Mouse (Mus musculus) CH12.LX (cell line): ENCODE results near the gene Tpk1. TPM values are rescaled to one million over a fixed set of nuclear protein-coding genes. Genes with fewer than 3 reads are reported as not detected.

ENCODE experiments used
- DNase-seq: peaks from one replicate; pipeline ENCODE4 v3.0.0-alpha.2; 2013; ENCODE audit errors: extremely low read depth
- H3K27ac ChIP-seq: 2 replicates; pipeline ENCODE4 v1.5.1; 2012; ENCODE audit warnings: low read depth, mild to moderate bottlenecking, control low read depth, moderate library complexity; ENCODE audit not compliant: insufficient read depth
- H3K27me3 ChIP-seq: replicated peaks from 2 replicates; pipeline ENCODE3; 2012; ENCODE audit warnings: inconsistent platforms
- H3K36me3 ChIP-seq, 2 experiments: replicated peaks in 1 of 2; 2 replicates each; pipeline versions ENCODE3 to v1.6.1; 2012; ENCODE audit warnings: inconsistent platforms in 1 of 2, low read length in 1 of 2, mild to moderate bottlenecking in 1 of 2, mixed read lengths in 1 of 2, moderate library complexity in 1 of 2; ENCODE audit not compliant: control insufficient read depth in 1 of 2, insufficient read depth in 1 of 2
- H3K4me1 ChIP-seq, 2 experiments: 2 replicates each; pipeline ENCODE4 v1.6.1; 2012; ENCODE audit warnings: inconsistent platforms in 1 of 2, moderate library complexity in 1 of 2; ENCODE audit not compliant: insufficient read depth in 2 of 2, control insufficient read depth in 1 of 2
- H3K4me2 ChIP-seq: 2 replicates; pipeline ENCODE4 v1.6.1; 2012; ENCODE audit warnings: low read depth, mild to moderate bottlenecking, control low read depth; ENCODE audit not compliant: poor library complexity, insufficient read depth, severe bottlenecking
- H3K4me3 ChIP-seq, 3 experiments: fragments of 150-350 bp in 1 of 3; sonication (generic) in 1 of 3; replicated peaks in 1 of 3; 2 replicates each; pipeline versions ENCODE3 to v1.5.1; 2011 to 2012; ENCODE audit warnings: low read depth in 2 of 3, low read length in 2 of 3, mild to moderate bottlenecking in 2 of 3, moderate library complexity in 2 of 3, control low read depth in 1 of 3, improper control_type of control experiment in 1 of 3, inconsistent platforms in 1 of 3, mixed read lengths in 1 of 3; ENCODE audit not compliant: poor library complexity in 1 of 3
- H3K79me2 ChIP-seq: replicated peaks from 2 replicates; pipeline ENCODE4 v1.6.1; 2012; ENCODE audit warnings: mild to moderate bottlenecking, moderate library complexity; ENCODE audit not compliant: control insufficient read depth, poor library complexity, insufficient read depth, severe bottlenecking; ENCODE audit errors: extremely low read depth
- H3K9ac ChIP-seq: 2 replicates; pipeline ENCODE4 v1.6.1; 2012; ENCODE audit warnings: low read depth, mild to moderate bottlenecking, control low read depth, moderate library complexity; ENCODE audit not compliant: insufficient read depth
- H3K9me3 ChIP-seq: replicated peaks from 2 replicates; pipeline ENCODE3; 2012; ENCODE audit warnings: low read length, inconsistent platforms, mixed read lengths
- BHLHE40 ChIP-seq: IDR thresholded peaks from 2 replicates; pipeline ENCODE4 v1.6.1; 2011; ENCODE audit warnings: mild to moderate bottlenecking, low read depth, low read length, improper control_type of control experiment
- CHD1 ChIP-seq: IDR thresholded peaks from 2 replicates; pipeline ENCODE4 v1.6.1; 2012; ENCODE audit warnings: low read depth, low read length, improper control_type of control experiment, inconsistent platforms
- CHD2 ChIP-seq: IDR thresholded peaks from 2 replicates; pipeline ENCODE4 v1.6.1; 2011; ENCODE audit warnings: low read length, improper control_type of control experiment
- CTCF ChIP-seq, 2 experiments: IDR thresholded peaks in 1 of 2; conservative IDR thresholded peaks in 1 of 2; 2 replicates each; pipeline ENCODE4 v1.5.1; 2011 to 2012; ENCODE audit warnings: low read depth in 2 of 2, low read length in 2 of 2, improper control_type of control experiment in 1 of 2, inconsistent platforms in 1 of 2, mild to moderate bottlenecking in 1 of 2, moderate library complexity in 1 of 2
- E2F4 ChIP-seq: IDR thresholded peaks from 2 replicates; pipeline ENCODE4 v1.6.1; 2011; ENCODE audit warnings: low read depth, low read length, improper control_type of control experiment; ENCODE audit not compliant: insufficient replicate concordance
- ELF1 ChIP-seq: IDR thresholded peaks from 2 replicates; pipeline ENCODE4 v1.6.1; 2014; ENCODE audit warnings: low read depth, mild to moderate bottlenecking, inconsistent platforms, low read length, improper control_type of control experiment
- ETS1 ChIP-seq: conservative IDR thresholded peaks from 2 replicates; pipeline ENCODE4 v1.6.1; 2012; ENCODE audit warnings: low read depth, mild to moderate bottlenecking, inconsistent platforms, low read length, improper control_type of control experiment, moderate library complexity
- HCFC1 ChIP-seq: IDR thresholded peaks from 2 replicates; pipeline ENCODE4 v1.6.1; 2012; ENCODE audit warnings: low read depth, mild to moderate bottlenecking, inconsistent platforms, low read length, improper control_type of control experiment
- IRF4 ChIP-seq: IDR thresholded peaks from 2 replicates; pipeline ENCODE4 v1.6.1; 2014; ENCODE audit warnings: low read depth, mild to moderate bottlenecking, inconsistent platforms, low read length, improper control_type of control experiment
- KAT2A ChIP-seq: IDR thresholded peaks from 2 replicates; pipeline ENCODE4 v1.6.1; 2012; ENCODE audit warnings: low read length, improper control_type of control experiment, inconsistent platforms; ENCODE audit not compliant: insufficient replicate concordance
- MAFK ChIP-seq: IDR thresholded peaks from 2 replicates; pipeline ENCODE4 v1.6.1; 2011; ENCODE audit warnings: low read length, improper control_type of control experiment; ENCODE audit not compliant: insufficient replicate concordance
- MAX ChIP-seq: IDR thresholded peaks from 2 replicates; pipeline ENCODE4 v1.6.1; 2011; ENCODE audit warnings: low read length, improper control_type of control experiment
- MAZ ChIP-seq: IDR thresholded peaks from 2 replicates; pipeline ENCODE4 v1.6.1; 2012; ENCODE audit warnings: low read depth, mild to moderate bottlenecking, inconsistent platforms, low read length, improper control_type of control experiment, moderate library complexity
- MEF2A ChIP-seq: IDR thresholded peaks from 2 replicates; pipeline ENCODE4 v1.6.1; 2014; ENCODE audit warnings: low read depth, mild to moderate bottlenecking, inconsistent platforms, low read length, improper control_type of control experiment, borderline replicate concordance
- MXI1 ChIP-seq: IDR thresholded peaks from 2 replicates; pipeline ENCODE4 v1.6.1; 2011; ENCODE audit warnings: mild to moderate bottlenecking, low read depth, low read length, improper control_type of control experiment
- MYC ChIP-seq: IDR thresholded peaks from 2 replicates; pipeline ENCODE4 v1.6.1; 2011; ENCODE audit warnings: low read depth, mild to moderate bottlenecking, improper control_type of control experiment, low read length
- NELFE ChIP-seq: IDR thresholded peaks from 2 replicates; pipeline ENCODE4 v1.6.1; 2011; ENCODE audit warnings: low read depth, low read length, improper control_type of control experiment
- POLR2A ChIP-seq: IDR thresholded peaks from 2 replicates; pipeline ENCODE4 v1.6.1; 2011; ENCODE audit warnings: low read depth, mild to moderate bottlenecking, improper control_type of control experiment, low read length
- RAD21 ChIP-seq: IDR thresholded peaks from 2 replicates; pipeline ENCODE4 v1.6.1; 2011; ENCODE audit warnings: low read depth, mild to moderate bottlenecking, low read length, improper control_type of control experiment, moderate library complexity
- RCOR1 ChIP-seq: conservative IDR thresholded peaks from 2 replicates; pipeline ENCODE4 v1.6.1; 2012; ENCODE audit warnings: low read depth, mild to moderate bottlenecking, inconsistent platforms, low read length, improper control_type of control experiment
- SIN3A ChIP-seq: IDR thresholded peaks from 2 replicates; pipeline ENCODE4 v1.6.1; 2012; ENCODE audit warnings: low read length, improper control_type of control experiment, inconsistent platforms
- SMC3 ChIP-seq: IDR thresholded peaks from 2 replicates; pipeline ENCODE4 v1.6.1; 2011; ENCODE audit warnings: low read depth, low read length, improper control_type of control experiment
- TBP ChIP-seq: conservative IDR thresholded peaks from 2 replicates; pipeline ENCODE4 v1.6.1; 2011; ENCODE audit warnings: low read depth, low read length, improper control_type of control experiment
- TCF12 ChIP-seq: IDR thresholded peaks from 2 replicates; pipeline ENCODE4 v1.6.1; 2014; ENCODE audit warnings: low read depth, mild to moderate bottlenecking, inconsistent platforms, low read length, improper control_type of control experiment
- USF2 ChIP-seq: conservative IDR thresholded peaks from 2 replicates; pipeline ENCODE4 v1.6.1; 2011; ENCODE audit warnings: low read depth, low read length, improper control_type of control experiment
- ZC3H11A ChIP-seq: IDR thresholded peaks from 2 replicates; pipeline ENCODE4 v1.6.1; 2012; ENCODE audit warnings: low read depth, mild to moderate bottlenecking, inconsistent platforms, low read length, improper control_type of control experiment
- ZMIZ1 ChIP-seq: IDR thresholded peaks from 2 replicates; pipeline ENCODE4 v1.6.1; 2012; ENCODE audit warnings: low read depth, mild to moderate bottlenecking, inconsistent platforms, low read length, improper control_type of control experiment
- ZNF384 ChIP-seq: IDR thresholded peaks from 2 replicates; pipeline ENCODE4 v1.6.1; 2012; ENCODE audit warnings: low read depth, low read length, improper control_type of control experiment, inconsistent platforms
- dilution Hi-C: fragments of 300-500 bp; cut with MboI; formaldehyde crosslinking; loops from 2 replicates; pipeline ENCODE4 v1.14.3; 2020; ENCODE audit warnings: low sequenced_read_pairs; ENCODE audit not compliant: extremely low pct_unique_long_range_greater_than_20kb, extremely low pct_ligation_motif_present
- in situ Hi-C: fragments of 300-500 bp; cut with MboI; formaldehyde crosslinking; loops from 3 replicates; pipeline ENCODE4 v1.14.3; 2019; ENCODE audit warnings: low sequenced_read_pairs, low pct_ligation_motif_present, low pct_unique_long_range_greater_than_20kb, mixed read lengths
- polyA plus RNA-seq: library from polyadenylated mRNA; unstranded; fragments of >175 nt; gene quantifications from 2 replicates; pipeline ENCODE4 v1.2.1, GENCODE M21; 2012; ENCODE audit warnings: low read depth; ENCODE audit not compliant: insufficient read length
- total RNA-seq, 2 experiments: library from RNA; depleted of rRNA; stranded (reverse); fragments of 300-350 nt in 1 of 2; fragments of >200 nt in 1 of 2; gene quantifications; 2 replicates each; pipeline ENCODE4 v1.2.3; 2012 to 2014

Gene Tpk1
- total and polyA plus RNA-seq, 3 experiments = 3.9 to 6.3 (median 4.8) TPM

DNA sequence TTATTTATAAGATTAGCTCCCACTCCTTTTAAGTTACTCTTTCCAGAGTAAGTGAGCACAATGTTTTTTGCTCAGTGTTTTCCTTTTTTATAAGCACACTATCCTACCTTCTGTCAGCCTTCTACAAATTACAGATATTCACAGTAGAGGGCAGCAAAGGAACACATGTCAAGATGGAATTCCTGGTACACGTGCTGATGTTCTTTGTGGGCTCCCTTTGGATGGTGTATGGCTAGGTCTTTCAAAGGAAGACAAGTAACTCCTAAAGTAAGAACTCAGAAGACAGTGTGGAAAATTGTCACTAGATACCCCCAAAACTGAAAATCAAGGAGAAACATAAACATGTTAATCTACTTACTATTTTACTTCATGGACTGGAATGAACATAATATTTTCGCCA, 19.9 kb upstream of the Tpk1 start:
- Histone ChIP-seq H3K9ac (no peak overlapping the region), H3K4me3 (no peak overlapping the region), H3K27ac (no peak overlapping the region), H3K4me1 (no peaks in the 10 kb centered on the region), H3K9me3 (no peaks in the 10 kb centered on the region), H3K4me2 (no peak overlapping the region), H3K36me3 (no peaks in the 10 kb centered on the region), H3K27me3 (no peaks in the 10 kb centered on the region), H3K79me2 (no peaks in the 10 kb centered on the region)
- TF ChIP-seq KAT2A (no peak), TBP (no peak), RAD21 (peak; percentile 75), SIN3A (no peak), MEF2A (no peak), CTCF (conservative IDR thresholded peaks at IDR 0.05 in 1 of 2, IDR thresholded peaks at IDR 0.05 in 1 of 2; ENCODE audit: low read depth in 2 of 2, low read length in 2 of 2) (peak; percentile 8 to 67; a peak in 2 of 4 replicates), NELFE (no peak), MYC (peak; percentile 90), POLR2A (no peak), TCF12 (no peak), MAZ (no peak), RCOR1 (no peak), CHD1 (no peak), ELF1 (no peak), HCFC1 (no peak), ZC3H11A (no peak), IRF4 (no peak), SMC3 (peak; percentile 42), MAX (peak; percentile 65), CHD2 (no peak), BHLHE40 (peak; percentile 84)
- in situ Hi-C loops (no loop called here), dilution Hi-C loops (no loop called here)
- DNase-seq = peak; percentile 21

DNA sequence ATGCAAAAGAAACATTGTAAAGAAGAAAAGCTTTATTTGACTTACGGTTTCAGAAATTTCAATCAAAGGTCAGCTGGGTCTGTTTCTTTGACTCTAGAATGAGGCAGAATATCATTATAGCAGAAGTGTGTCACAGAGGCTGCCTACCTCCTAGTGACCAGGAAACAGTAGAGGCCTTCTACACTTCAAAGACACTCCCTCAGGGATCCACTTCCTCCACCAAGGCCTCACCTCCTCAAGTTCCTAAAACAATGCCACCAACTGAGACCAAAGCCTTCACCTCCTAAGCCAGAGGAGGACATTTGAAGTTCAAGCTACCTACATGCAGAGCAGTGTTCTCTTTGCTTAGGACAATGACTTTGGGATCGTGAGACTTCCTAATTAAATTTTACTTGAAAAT, 16.5 kb upstream of the Tpk1 start:
- Histone ChIP-seq H3K4me1 (no peaks in the 10 kb centered on the region), H3K9ac (no peak overlapping the region), H3K9me3 (no peaks in the 10 kb centered on the region), H3K79me2 (no peaks in the 10 kb centered on the region), H3K4me2 (no peak overlapping the region), H3K36me3 (no peaks in the 10 kb centered on the region), H3K4me3 (no peak overlapping the region), H3K27me3 (no peaks in the 10 kb centered on the region), H3K27ac (no peak overlapping the region)
- no peak for DNase-seq
- dilution Hi-C loops = no loop called here
- in situ Hi-C loops = no loop called here
- TF ChIP-seq TBP (no peak), NELFE (no peak), HCFC1 (no peak), RCOR1 (no peak), MAZ (no peak), IRF4 (no peak), USF2 (no peak), MAX (no peak), MAFK (no peak), CTCF (conservative IDR thresholded peaks at IDR 0.05 in 1 of 2, IDR thresholded peaks at IDR 0.05 in 1 of 2; ENCODE audit: low read depth in 2 of 2, low read length in 2 of 2) (no peak), E2F4 (no peak), ETS1 (no peak), MXI1 (no peak), SIN3A (no peak), ZNF384 (no peak), TCF12 (no peak), ZMIZ1 (no peak), KAT2A (no peak), ELF1 (no peak)
